Mouse (Mus musculus): ENCODE data around the gene Mmel1.

DNA sequence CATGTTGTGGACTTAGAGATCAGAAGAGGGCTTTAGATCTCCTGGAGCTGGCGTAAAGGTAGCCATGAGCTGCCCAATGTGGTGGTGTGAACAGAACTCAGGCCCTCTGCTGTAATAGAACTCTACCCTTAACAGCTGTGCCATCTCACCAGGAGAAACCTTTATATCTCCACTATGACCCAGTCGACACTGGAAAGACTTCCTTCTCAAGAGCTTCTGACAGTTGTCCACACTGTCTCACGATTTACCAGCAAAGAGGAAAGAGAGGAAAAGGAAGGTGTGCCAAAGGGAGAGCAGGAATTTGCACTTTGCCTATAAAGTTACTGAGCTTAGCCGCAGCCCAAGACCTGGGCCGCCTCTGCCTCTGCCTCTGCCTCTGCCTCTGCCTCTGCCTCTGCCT is 72.4 kb downstream of the Mmel1 start:
- no peak for TF ChIP-seq CTCF (IDR thresholded peaks at IDR 0.05; ENCODE audit: low read depth)
- no peak for TF ChIP-seq EP300 (IDR thresholded peaks at IDR 0.05; ENCODE audit: low read depth)
